Mouse (Mus musculus): ENCODE results near the gene Mpig6b.

Mpig6b gene

GRCm38 (mm10) chr17:35018171-35018570, 47.8 kb downstream of the Mpig6b start:
- DNase-seq (ENCODE audit: low read depth, low spot score) = no peak

GRCm38 (mm10) chr17:35017706-35018030, 48.3 kb downstream of the Mpig6b start:
- no peak for DNase-seq (ENCODE audit: low read depth, low spot score)

GRCm38 (mm10) chr17:35016791-35017705, 48.9 kb downstream of the Mpig6b start:
- DNase-seq (ENCODE audit: low read depth, low spot score) = no peak

- no peak for DNase-seq (ENCODE audit: low read depth, low spot score)
Measured at GRCm38 (mm10) chr17:35016376-35016775, 49.6 kb downstream of the Mpig6b start, which contains the start of gene Vwa7. TSS of gene Vwa7 (plus strand) at chr17:35016579.

- no peak for DNase-seq (ENCODE audit: low read depth, low spot score)
Measured at GRCm38 (mm10) chr17:35015296-35015695, 50.7 kb downstream of the Mpig6b start.

- no peak for DNase-seq (ENCODE audit: low read depth, low spot score)
Measured at GRCm38 (mm10) chr17:35013221-35013620, 52.8 kb downstream of the Mpig6b start.

All from mesoderm, embryonic 11.5 days (tissue).